Mouse (Mus musculus): ENCODE results near the gene Gfy. TPM values are rescaled to one million over a fixed set of nuclear protein-coding genes. Genes with fewer than 3 reads are reported as not detected.
"Not testable (repeated sequence)": the region's sequence is repeated elsewhere in the genome, so short reads cannot be mapped to it uniquely, and the experiment has no call there.

Gene Gfy
- total and polyA plus RNA-seq, 2 experiments from 2014 or later = not detected

GRCm38 (mm10) chr7:45180896-45181477, 1.6 kb upstream of the Gfy start, which contains the start of gene Pth2:
Gene Pth2 (plus strand): TSS chr7:45180995.
- Histone ChIP-seq H3K4me1 (ENCODE audit: insufficient read depth, low read length) (no peaks in the 10 kb centered on the region), H3K9ac (replicated peaks; ENCODE audit: low read length) (no peak within 1 kb of the TSS), H3K4me3 (ENCODE audit: low read length) (peak within 1 kb of the TSS; percentile 31), H3K27ac (no peak within 1 kb of the TSS), H3K9me3 (ENCODE audit: low read length) (no peaks in the 10 kb centered on the region), H3K36me3 (ENCODE audit: insufficient read depth, low read length) (no peaks in the 10 kb centered on the region), H3K27me3 (ENCODE audit: insufficient read depth, low read length) (peaks cover 85% of the 10 kb centered on the region), H3K4me2 (ENCODE audit: low read depth, low read length) (peak within 1 kb of the TSS; percentile 55)
- DNase-seq (ENCODE audit: low spot score) (no peak), ATAC-seq (no peak)
- WGBS = 24% methylated on average over 20 of the region's 20 CpGs
- no peak for TF ChIP-seq CTCF (IDR thresholded peaks at IDR 0.05; ENCODE audit: low read depth)

- no peak for TF ChIP-seq CTCF (IDR thresholded peaks at IDR 0.05; ENCODE audit: low read depth)
- no peak for ATAC-seq
- Histone ChIP-seq H3K36me3 (ENCODE audit: insufficient read depth, low read length) (no peaks in the 10 kb centered on the region), H3K4me2 (ENCODE audit: low read depth, low read length) (no peak overlapping the region), H3K27me3 (ENCODE audit: insufficient read depth, low read length) (peaks cover 94% of the 10 kb centered on the region), H3K27ac (no peak overlapping the region), H3K9ac (replicated peaks; ENCODE audit: low read length) (no peak overlapping the region), H3K4me1 (ENCODE audit: insufficient read depth, low read length) (no peaks in the 10 kb centered on the region), H3K4me3 (ENCODE audit: low read length) (no peak overlapping the region), H3K9me3 (ENCODE audit: low read length) (no peaks in the 10 kb centered on the region)
- DNase-seq (ENCODE audit: low spot score) = no peak
- 20% methylated on average over 7 of the region's 7 CpGs for WGBS
Observed at GRCm38 (mm10) chr7:45178550-45178949, 819 bp downstream of the Gfy start.

DNA sequence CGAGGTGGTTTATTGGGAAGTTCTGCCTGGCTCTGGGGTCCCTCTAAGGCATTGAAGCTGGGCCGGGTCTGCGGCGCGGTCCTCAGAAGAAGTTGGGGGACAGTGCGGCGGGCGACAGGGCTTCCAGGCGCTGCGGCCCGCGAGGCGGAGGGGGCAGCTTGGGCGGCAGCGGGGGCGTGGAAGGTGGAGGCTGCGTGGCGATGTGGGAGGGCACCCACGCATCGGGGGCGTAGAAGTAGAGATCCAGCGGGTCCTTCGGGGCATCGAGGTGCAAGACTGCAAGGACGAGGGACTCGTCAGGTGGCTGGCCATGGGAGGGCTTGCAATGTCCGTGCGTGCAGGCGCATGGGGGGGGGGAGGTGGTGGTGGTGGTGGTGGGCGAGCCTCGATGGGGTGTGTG, 3.0 kb downstream of the Gfy start:
- peaks cover 74% of the 10 kb centered on the region for H3K27me3 ChIP-seq (ENCODE audit: insufficient read depth, low read length)

GRCm38 (mm10) chr7:45175929-45176328, 3.4 kb downstream of the Gfy start:
- Histone ChIP-seq H3K36me3 (ENCODE audit: insufficient read depth, low read length) (no peaks in the 10 kb centered on the region), H3K27me3 (ENCODE audit: insufficient read depth, low read length) (peaks cover 70% of the 10 kb centered on the region), H3K4me2 (ENCODE audit: low read depth, low read length) (peak overlapping the region; percentile 45), H3K9me3 (ENCODE audit: low read length) (no peaks in the 10 kb centered on the region), H3K4me3 (ENCODE audit: low read length) (peak overlapping the region; percentile 24), H3K4me1 (ENCODE audit: insufficient read depth, low read length) (no peaks in the 10 kb centered on the region), H3K9ac (replicated peaks; ENCODE audit: low read length) (0 out of 2 replicates have a peak overlapping the region, but pooled peaks have one; percentile 9), H3K27ac (no peak overlapping the region)
- TF ChIP-seq CTCF (IDR thresholded peaks at IDR 0.05; ENCODE audit: low read depth) = no peak
- no peak for DNase-seq (ENCODE audit: low spot score)
- WGBS = under 1% methylated on average over 23 of the region's 23 CpGs
- ATAC-seq = no peak

More for the DNA sequence above, 3.0 kb downstream of the Gfy start:
- TF ChIP-seq CTCF (IDR thresholded peaks at IDR 0.05; ENCODE audit: low read depth) = no peak
- H3K4me2 ChIP-seq (ENCODE audit: low read depth, low read length) = peak overlapping the region; percentile 45
- H3K4me1 ChIP-seq (ENCODE audit: insufficient read depth, low read length) = no peaks in the 10 kb centered on the region
- H3K9me3 ChIP-seq (ENCODE audit: low read length) = no peaks in the 10 kb centered on the region
- no peak for ATAC-seq
- H3K9ac ChIP-seq (replicated peaks; ENCODE audit: low read length) = 0 out of 2 replicates have a peak overlapping the region, but pooled peaks have one; percentile 9
- H3K4me3 ChIP-seq (ENCODE audit: low read length) = peak overlapping the region; percentile 24
- WGBS = 3% methylated on average over 30 of the region's 31 CpGs
- H3K36me3 ChIP-seq (ENCODE audit: insufficient read depth, low read length) = no peaks in the 10 kb centered on the region
- no peak overlapping the region for H3K27ac ChIP-seq
- DNase-seq (ENCODE audit: low spot score) = no peak

- Histone ChIP-seq H3K27ac (no peak overlapping the region), H3K9me3 (ENCODE audit: low read length) (no peaks in the 10 kb centered on the region), H3K27me3 (ENCODE audit: insufficient read depth, low read length) (peaks cover 65% of the 10 kb centered on the region), H3K4me2 (ENCODE audit: low read depth, low read length) (no peak overlapping the region), H3K4me1 (ENCODE audit: insufficient read depth, low read length) (no peaks in the 10 kb centered on the region), H3K4me3 (ENCODE audit: low read length) (no peak overlapping the region), H3K36me3 (ENCODE audit: insufficient read depth, low read length) (no peaks in the 10 kb centered on the region), H3K9ac (replicated peaks; ENCODE audit: low read length) (no peak overlapping the region)
- ATAC-seq (no peak), DNase-seq (ENCODE audit: low spot score) (no peak)
- 4% methylated on average over 13 of the region's 13 CpGs for WGBS
- no peak for TF ChIP-seq CTCF (IDR thresholded peaks at IDR 0.05; ENCODE audit: low read depth)
Observed at GRCm38 (mm10) chr7:45175398-45175797, 4.0 kb downstream of the Gfy start.

DNA sequence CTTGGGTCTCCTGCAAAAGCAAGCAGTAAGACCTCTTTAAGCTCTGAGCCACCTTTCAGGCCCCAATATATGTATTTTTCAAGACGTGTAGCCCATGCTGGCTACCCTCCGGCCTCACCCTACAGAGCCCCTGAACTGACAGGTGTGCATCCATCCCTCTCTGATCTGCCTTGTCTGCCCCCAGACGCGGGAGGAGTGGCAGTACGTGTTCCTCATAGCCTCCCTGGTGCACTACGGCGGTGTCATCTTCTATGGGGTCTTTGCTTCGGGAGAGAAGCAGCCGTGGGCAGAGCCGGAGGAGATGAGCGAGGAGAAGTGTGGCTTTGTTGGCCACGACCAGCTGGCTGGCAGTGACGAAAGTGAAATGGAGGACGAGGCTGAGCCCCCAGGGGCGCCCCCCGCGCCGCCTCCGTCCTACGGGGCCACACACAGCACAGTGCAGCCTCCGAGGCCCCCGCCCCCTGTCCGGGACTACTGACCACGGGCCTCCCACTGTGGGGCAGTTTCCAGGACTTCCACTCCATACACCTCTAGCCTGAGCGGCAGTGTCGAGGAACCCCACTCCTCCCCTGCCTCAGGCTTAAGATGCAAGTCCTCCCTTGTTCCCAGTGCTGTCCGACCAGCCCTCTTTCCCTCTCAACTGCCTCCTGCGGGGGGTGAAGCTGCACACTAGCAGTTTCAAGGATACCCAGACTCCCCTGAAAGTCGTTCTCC, 4.6 kb downstream of the Gfy start:
- 5% methylated on average over 27 of the region's 29 CpGs for WGBS

GRCm38 (mm10) chr7:45173772-45174171, 5.6 kb downstream of the Gfy start:
- H3K9ac ChIP-seq (replicated peaks; ENCODE audit: low read length); H3K4me1 ChIP-seq (ENCODE audit: insufficient read depth, low read length); H3K27ac ChIP-seq; H3K4me3 ChIP-seq (ENCODE audit: low read length); DNase-seq (ENCODE audit: low spot score); ATAC-seq; H3K4me2 ChIP-seq (ENCODE audit: low read depth, low read length); H3K9me3 ChIP-seq (ENCODE audit: low read length); H3K36me3 ChIP-seq (ENCODE audit: insufficient read depth, low read length): not testable (repeated sequence)
- WGBS = 69% methylated on average over 1 of the region's 1 CpGs
- TF ChIP-seq CTCF (IDR thresholded peaks at IDR 0.05; ENCODE audit: low read depth) = peak; percentile 57
- peaks cover 60% of the 10 kb centered on the region for H3K27me3 ChIP-seq (ENCODE audit: insufficient read depth, low read length)

More for the DNA sequence above, 4.6 kb downstream of the Gfy start:
- DNase-seq (ENCODE audit: low spot score) (no peak), ATAC-seq (no peak)
- Histone ChIP-seq H3K36me3 (ENCODE audit: insufficient read depth, low read length) (no peaks in the 10 kb centered on the region), H3K4me2 (ENCODE audit: low read depth, low read length) (no peak overlapping the region), H3K4me3 (ENCODE audit: low read length) (no peak overlapping the region; the same call in 1 of the 2 replicates), H3K27ac (no peak overlapping the region), H3K9ac (replicated peaks; ENCODE audit: low read length) (no peak overlapping the region), H3K4me1 (ENCODE audit: insufficient read depth, low read length) (no peaks in the 10 kb centered on the region), H3K27me3 (ENCODE audit: insufficient read depth, low read length) (peaks cover 63% of the 10 kb centered on the region), H3K9me3 (ENCODE audit: low read length) (no peaks in the 10 kb centered on the region)
- no peak for TF ChIP-seq CTCF (IDR thresholded peaks at IDR 0.05; ENCODE audit: low read depth)
